Mouse (Mus musculus): ENCODE measurements around the gene Map3k10.
A peak's percentile ranks its signal among the peaks of the same experiment; 100 is the strongest.
"Not testable (repeated sequence)": the region's sequence is repeated elsewhere in the genome, so short reads cannot be mapped to it uniquely, and the experiment has no call there.

The Map3k10 gene

GRCm38 (mm10) chr7:27654607-27655276, 19.7 kb downstream of the Map3k10 start:
- DNase-seq (ENCODE audit: extremely low read depth, low read depth), result no peak

GRCm38 (mm10) chr7:27653681-27654437, 20.5 kb downstream of the Map3k10 start, which contains the start of gene Ttc9b:
Ttc9b (plus strand) TSS chr7:27653915.
- DNase-seq (ENCODE audit: extremely low read depth, low read depth), result no peak

GRCm38 (mm10) chr7:27650949-27651348, 23.4 kb downstream of the Map3k10 start:
- DNase-seq (ENCODE audit: extremely low read depth, low read depth), result peak; percentile 89

GRCm38 (mm10) chr7:27649723-27650122, 24.7 kb downstream of the Map3k10 start:
- no peak for DNase-seq (ENCODE audit: extremely low read depth, low read depth)

DNA sequence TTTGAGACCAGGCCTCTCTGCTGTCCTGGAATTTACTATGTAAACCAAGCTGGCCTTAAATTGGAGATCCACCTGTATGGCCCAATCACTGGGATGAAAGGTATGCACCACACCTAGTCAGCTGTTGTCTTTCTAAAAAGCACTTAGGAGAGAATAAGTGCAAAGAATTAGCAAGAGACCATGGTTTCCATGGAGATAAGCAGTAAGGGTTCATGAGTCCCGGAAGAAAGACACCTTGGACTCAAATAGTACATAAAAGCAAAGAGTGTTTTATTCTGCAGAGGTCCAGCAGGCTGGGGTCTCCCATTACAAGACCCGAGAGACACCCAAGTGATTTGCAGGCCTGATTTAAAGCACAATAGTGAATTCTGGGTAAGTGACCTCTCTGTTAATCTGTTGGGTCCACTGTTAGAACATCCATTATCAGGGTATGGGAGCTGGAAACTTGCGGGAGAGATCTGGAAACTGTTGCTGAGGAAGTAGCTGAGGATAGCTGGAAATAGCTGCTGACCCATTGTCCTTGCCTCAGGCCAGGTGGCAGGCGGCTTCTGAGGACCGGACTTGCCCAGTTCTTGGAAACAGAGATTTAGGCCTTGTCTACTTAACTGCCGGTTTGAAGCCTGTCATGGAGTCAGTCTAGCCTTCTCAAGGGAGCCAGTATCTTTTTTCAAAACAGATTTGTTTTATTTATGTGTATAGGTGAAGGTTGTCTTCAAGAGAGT, 27.0 kb downstream of the Map3k10 start:
- DNase-seq (ENCODE audit: extremely low read depth, low read depth), result no peak

DNA sequence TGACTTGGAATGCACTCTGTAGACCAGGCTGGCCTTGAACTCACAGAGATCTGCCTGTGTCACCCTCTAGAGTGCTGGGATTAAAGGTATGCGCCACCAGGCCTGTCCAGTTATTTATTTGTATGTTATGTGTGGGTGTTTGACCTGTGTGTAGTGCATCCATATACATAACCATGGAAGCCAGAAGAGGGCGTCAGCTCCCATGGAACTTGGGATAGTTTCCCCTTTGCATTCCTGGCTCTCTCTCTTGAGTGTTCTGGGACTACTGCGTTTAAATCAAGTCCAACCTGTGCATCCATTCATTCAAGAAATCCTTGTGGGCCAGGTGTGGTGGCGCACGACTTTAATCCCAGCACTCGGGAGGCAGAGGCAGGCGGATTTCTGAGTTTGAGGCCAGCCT, 27.9 kb downstream of the Map3k10 start:
- no peak for DNase-seq (ENCODE audit: extremely low read depth, low read depth)

GRCm38 (mm10) chr7:27644471-27644870, 29.9 kb downstream of the Map3k10 start:
- peak; percentile 26 for DNase-seq (ENCODE audit: extremely low read depth, low read depth)

DNA sequence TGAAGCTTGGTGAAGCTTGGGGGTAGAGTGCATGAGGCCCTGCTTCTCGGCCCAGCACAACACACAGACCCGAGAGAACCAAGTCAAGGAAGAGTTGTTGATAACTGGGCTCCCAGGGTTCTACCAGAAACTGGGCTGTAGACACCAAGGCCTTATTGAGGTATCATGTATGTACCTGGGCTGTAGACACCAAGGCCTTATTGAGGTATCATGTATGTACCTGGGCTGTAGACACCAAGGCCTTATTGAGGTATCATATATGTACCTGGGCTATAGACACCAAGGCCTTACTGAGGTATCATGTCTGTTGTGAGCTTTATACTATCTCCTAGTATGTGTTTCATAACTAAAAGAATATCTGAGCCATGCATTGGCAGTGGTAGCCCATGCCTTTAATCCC, 39.3 kb downstream of the Map3k10 start:
- DNase-seq (ENCODE audit: extremely low read depth, low read depth), result not testable (repeated sequence)

- no peak for DNase-seq (ENCODE audit: extremely low read depth, low read depth)
These were observed 39.7 kb downstream of the Map3k10 start for GRCm38 (mm10) chr7:27634691-27635090.

- no peak for DNase-seq (ENCODE audit: extremely low read depth, low read depth)
These were observed 41.2 kb downstream of the Map3k10 start for GRCm38 (mm10) chr7:27633166-27633565.

- DNase-seq (ENCODE audit: extremely low read depth, low read depth), result no peak
These were observed 43.0 kb downstream of the Map3k10 start for GRCm38 (mm10) chr7:27631439-27631838.

DNA sequence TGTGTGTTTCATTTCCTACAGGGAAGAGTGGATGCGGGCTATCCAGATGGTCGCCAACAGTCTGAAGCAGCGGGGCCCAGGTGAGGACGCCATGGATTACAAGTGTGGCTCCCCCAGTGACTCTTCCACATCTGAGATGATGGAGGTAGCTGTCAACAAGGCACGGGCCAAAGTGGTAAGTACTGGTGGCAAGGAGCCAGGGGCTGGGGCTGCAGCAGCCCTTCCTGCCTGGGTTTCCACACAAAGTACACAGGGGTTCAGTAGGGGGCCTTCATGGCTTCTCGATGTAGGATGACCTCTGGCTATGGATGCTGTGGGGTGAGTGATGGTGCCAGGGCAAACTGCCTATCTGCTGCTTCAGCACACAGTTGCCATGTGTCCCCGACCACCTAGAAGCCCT, 45.6 kb downstream of the Map3k10 start:
- not testable (repeated sequence) for DNase-seq (ENCODE audit: extremely low read depth, low read depth)

DNA sequence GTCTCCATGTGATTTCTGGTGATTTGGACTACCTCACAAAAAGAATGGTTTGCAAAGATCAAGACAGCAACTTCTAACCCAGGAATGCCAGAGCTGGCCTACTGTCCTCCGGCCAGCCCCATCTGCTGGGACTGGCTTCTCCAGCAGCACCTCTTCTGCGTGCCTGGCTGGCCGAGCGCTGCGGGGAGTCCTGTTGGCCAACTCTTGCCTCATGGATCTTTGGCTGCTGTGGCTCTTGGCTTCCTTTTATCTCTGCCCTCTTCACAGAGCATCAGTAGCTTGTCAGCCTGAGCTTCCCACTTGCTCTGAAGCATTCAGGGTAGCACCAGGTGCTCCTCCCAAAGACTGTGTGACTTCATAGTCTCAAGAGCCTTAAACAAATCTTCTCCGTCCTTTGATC, 46.2 kb downstream of the Map3k10 start:
- DNase-seq (ENCODE audit: extremely low read depth, low read depth), result no peak

DNA sequence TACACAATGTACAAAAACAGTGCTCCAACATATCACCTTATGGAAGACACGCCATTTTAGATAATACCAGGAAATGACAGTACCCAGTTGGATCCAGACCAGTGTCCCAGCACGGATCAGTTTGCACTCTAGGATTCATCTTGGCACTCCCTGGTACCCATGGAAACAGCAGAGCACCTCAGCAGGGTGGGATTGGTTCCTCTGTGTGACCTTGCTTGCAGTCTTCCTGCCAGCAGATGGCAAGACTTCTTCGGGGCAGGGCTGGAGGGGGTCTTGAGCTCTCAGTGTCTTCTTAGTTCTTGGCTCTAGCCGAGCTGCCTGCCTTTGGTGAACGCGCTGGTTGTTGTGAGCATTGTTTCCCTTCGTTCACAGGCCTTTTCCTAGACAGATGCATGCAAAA, 46.7 kb downstream of the Map3k10 start:
- no peak for DNase-seq (ENCODE audit: extremely low read depth, low read depth)

DNA sequence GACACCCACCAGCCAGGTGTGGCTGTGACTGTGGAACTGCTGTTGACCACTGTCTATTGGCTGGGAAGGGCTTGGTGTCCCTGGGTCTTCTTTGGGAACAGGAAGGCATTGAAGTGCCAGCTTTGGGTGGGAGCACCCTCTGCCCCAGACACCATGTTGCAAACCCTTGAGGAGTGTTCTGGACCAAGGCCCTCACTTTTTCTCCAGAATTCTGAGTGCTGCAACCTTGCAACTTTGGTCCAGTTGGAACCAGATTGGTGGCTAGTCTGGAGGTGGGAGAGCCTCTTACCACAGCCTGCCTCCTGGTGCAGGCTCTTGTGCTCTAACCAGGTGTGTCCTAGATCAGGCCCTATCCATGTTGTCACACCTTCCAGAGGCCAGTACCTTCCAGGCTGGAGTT, 49.4 kb downstream of the Map3k10 start:
- no peak for DNase-seq (ENCODE audit: extremely low read depth, low read depth)

- DNase-seq (ENCODE audit: extremely low read depth, low read depth), result no peak
These were observed 52.2 kb downstream of the Map3k10 start for GRCm38 (mm10) chr7:27622234-27622633.

DNA sequence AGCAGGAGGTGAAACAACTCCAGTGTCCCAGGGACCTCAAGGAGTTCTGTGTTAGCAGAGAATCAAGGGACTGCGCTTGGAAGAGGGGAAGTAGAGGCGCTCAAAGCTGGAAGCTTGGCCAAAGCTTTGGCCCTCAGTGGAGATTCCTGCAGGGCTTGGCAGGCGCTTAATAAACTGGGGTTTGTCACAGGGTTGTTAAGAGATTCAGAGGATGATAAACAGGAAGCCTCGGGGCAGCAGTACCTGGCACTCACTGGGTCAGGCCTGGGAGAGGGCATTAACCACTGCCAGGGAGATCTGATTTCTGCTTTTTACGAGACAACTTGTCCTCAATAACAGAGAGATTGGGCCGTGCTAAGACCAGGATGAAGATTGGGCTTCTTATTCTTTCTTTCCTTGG, 53.4 kb downstream of the Map3k10 start:
- DNase-seq (ENCODE audit: extremely low read depth, low read depth), result no peak

- DNase-seq (ENCODE audit: extremely low read depth, low read depth), result no peak
These were observed 60.5 kb downstream of the Map3k10 start for GRCm38 (mm10) chr7:27613751-27614499.

DNA sequence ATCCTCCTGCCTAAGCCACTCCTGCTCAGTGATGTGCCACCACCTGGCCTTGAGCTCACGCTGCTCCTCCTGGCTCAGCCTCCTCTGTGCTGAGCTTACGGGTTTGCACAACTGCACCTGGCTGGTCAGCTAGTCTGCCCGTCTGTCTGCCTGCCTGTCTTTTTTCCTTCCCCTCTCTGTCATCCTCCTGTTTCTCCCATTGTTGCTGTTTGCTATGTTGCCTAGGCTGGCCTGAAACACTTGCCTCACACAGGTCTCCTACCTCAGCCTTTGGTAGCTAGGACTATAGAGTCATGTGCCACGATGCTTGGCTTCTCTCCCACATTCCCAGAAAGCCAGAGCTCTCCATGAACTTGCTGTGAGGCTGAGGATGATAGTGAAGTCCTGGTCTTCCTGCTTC, 61.5 kb downstream of the Map3k10 start:
- DNase-seq (ENCODE audit: extremely low read depth, low read depth), result no peak

- DNase-seq (ENCODE audit: extremely low read depth, low read depth), result no peak
These were observed 63.5 kb downstream of the Map3k10 start for GRCm38 (mm10) chr7:27610871-27611270.

DNA sequence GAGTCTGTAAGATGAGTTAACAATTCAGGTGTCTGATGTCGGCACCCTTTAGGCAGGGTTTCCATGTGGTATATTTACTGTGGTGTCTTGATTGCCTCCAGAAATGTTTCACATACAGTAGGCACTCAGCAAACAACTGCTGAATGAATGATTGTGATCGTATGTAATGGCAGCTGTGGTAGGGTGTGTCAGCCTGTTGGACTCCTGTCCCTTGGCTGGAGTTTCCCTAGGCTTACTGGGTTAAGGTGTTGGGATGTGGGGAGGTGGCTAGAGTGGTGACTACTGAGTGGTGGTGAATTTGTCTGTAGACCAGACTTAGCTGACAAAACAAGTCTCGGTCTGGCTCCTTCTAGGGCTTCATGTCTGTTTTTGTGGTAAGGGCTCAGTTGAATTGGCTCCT, 64.0 kb downstream of the Map3k10 start:
- no peak for DNase-seq (ENCODE audit: extremely low read depth, low read depth)

GRCm38 (mm10) chr7:27609688-27610087, 64.7 kb downstream of the Map3k10 start:
- no peak for DNase-seq (ENCODE audit: extremely low read depth, low read depth)

Data from MEL-GATA-1-ER (cell line).